Mouse (Mus musculus) limb, embryonic 12.5 days (tissue): ENCODE measurements around the gene Pde4d. TPM values are rescaled to one million over a fixed set of nuclear protein-coding genes. Genes with fewer than 3 reads are reported as not detected.

Experiments used
- ATAC-seq: fragments of 200-750 bp; cut with Nextera tagmentation; 2 replicates; pipeline ENCODE4 v1.8.0; 2017; ENCODE audit warnings: low read depth, moderate TSS enrichment; ENCODE audit not compliant: insufficient number of reproducible peaks, insufficient read depth, low FRiP score, low TSS enrichment
- H3K27ac ChIP-seq: fragments of 300-500 bp; sonication (generic); 2 replicates; pipeline ENCODE4 v1.5.1; 2016; ENCODE audit warnings: mild to moderate bottlenecking, moderate library complexity
- H3K27me3 ChIP-seq: fragments of 300-500 bp; sonication (generic); 2 replicates; pipeline ENCODE4 v1.6.1; 2016; ENCODE audit warnings: mild to moderate bottlenecking, moderate library complexity
- H3K36me3 ChIP-seq: fragments of 300-500 bp; sonication (generic); 2 replicates; pipeline ENCODE4 v1.6.1; 2016; ENCODE audit warnings: mild to moderate bottlenecking, moderate library complexity
- H3K4me1 ChIP-seq: fragments of 300-500 bp; sonication (generic); replicated peaks from 2 replicates; pipeline ENCODE4 v1.6.1; 2016
- H3K4me2 ChIP-seq: fragments of 300-500 bp; sonication (generic); 2 replicates; pipeline ENCODE4 v1.6.1; 2016; ENCODE audit warnings: mild to moderate bottlenecking, moderate library complexity
- H3K4me3 ChIP-seq: fragments of 300-500 bp; sonication (generic); replicated peaks from 2 replicates; pipeline ENCODE4 v1.5.1; 2016; ENCODE audit warnings: mild to moderate bottlenecking
- H3K9ac ChIP-seq: fragments of 300-500 bp; sonication (generic); replicated peaks from 2 replicates; pipeline ENCODE4 v1.6.1; 2016; ENCODE audit warnings: mild to moderate bottlenecking, moderate library complexity
- H3K9me3 ChIP-seq: fragments of 300-500 bp; sonication (generic); 2 replicates; pipeline ENCODE4 v1.6.1; 2016; ENCODE audit warnings: mild to moderate bottlenecking, moderate library complexity
- WGBS: fragments of 180-500 bp; shearing (Covaris S2); methylation state at CpG from one replicate; pipeline ENCODE4 v1.1.7; 2016; 5-methylcytosine and 5-hydroxymethylcytosine counted together
- polyA plus RNA-seq: library from polyadenylated mRNA; unstranded; fragments of >200 nt; fragmentation: Nextera tagmentation; extraction: Ambion mirVana; gene quantifications from 2 replicates; pipeline ENCODE4 v1.2.1, GENCODE M21; 2016

Pde4d gene
- polyA plus RNA-seq, 1 experiment from 2014 or later, result 23.7 TPM

DNA sequence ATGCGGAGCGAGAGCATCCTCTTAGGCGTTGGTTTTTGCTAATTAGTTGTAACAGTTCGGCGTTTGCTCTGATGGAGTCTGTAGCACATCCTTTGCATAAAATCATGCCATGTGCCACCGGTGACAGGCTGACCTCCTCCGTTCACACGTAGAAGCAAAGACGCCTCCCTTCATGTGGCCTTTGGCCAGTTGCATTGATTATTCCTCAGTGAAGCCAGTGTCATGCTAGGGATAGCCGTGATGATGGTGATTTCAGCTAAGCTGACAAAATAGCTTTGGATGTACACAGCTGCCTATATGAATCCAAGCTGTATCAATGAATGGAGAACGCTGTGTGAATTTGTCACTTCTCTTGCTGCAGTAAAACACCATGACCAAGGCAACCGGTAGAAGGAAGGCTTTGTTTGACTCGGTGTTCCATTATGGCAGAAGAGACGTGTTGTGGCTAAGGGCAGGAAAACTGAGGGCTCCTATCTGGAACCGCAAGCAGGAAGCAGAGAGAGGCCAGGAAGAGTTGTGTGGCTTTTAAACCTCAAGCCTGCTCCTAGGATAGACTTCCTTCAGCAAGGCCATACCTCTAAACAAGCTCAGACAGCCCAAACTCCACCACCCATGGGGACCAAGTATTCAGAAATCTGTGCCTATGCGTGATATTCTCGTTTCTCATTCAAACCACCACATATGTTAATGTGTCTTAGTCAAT, 1471.7 kb downstream of the Pde4d start:
- H3K4me3 ChIP-seq, result no peak overlapping the region
- no peaks in the 10 kb centered on the region for H3K9me3 ChIP-seq
- H3K27ac ChIP-seq, result no peak overlapping the region
- WGBS, result 89% methylated on average over 17 of the region's 17 CpGs
- no peak overlapping the region for H3K9ac ChIP-seq
- no peaks in the 10 kb centered on the region for H3K36me3 ChIP-seq
- no peaks in the 10 kb centered on the region for H3K27me3 ChIP-seq
- peaks cover 4% of the 10 kb centered on the region; the same call in 1 of the 2 replicates for H3K4me1 ChIP-seq
- no peak for ATAC-seq
- H3K4me2 ChIP-seq, result no peak overlapping the region

DNA sequence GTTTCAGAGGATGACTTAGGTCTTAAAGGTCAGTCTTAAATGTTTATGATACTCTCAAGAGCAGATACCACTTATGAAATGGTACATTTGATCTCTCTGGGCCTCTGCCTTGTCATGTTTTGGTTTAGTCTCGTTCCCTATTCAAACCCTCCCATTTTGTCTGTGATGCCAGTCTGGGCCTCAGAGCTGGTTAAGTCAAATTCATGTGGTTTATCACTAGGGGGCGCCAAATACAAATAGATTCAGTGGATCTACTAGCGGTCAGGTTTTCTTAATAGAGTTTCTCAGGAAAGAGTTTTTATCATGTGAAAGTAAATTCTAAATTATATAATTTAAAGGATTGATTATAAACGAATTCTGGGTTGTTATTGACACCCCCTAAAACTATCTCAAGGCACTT, 1472.5 kb downstream of the Pde4d start:
- ATAC-seq, result no peak

DNA sequence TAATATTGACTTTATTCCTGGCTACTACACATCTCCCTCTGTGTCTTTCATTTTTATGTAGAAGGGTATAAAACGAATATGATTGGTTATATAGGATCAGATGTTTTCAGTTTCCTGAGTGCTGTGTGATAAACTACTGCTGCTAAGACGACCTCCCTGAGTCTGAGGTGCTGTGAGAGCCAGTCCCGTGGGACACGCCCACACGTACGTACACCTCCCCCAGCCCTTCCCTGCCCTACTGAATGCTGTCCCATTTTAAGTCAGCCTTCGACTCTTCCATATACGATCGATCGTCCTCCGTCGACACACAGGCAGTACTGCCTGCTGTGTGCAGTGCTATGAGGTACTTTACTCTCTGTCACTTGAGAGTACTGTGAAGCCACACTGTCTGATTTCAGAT, 1473.0 kb downstream of the Pde4d start:
- Histone ChIP-seq H3K9ac (no peak overlapping the region), H3K9me3 (no peaks in the 10 kb centered on the region), H3K36me3 (no peaks in the 10 kb centered on the region), H3K4me3 (no peak overlapping the region), H3K27me3 (no peaks in the 10 kb centered on the region), H3K4me1 (peaks cover 4% of the 10 kb centered on the region; the same call in 1 of the 2 replicates), H3K4me2 (no peak overlapping the region), H3K27ac (no peak overlapping the region)
- ATAC-seq, result no peak
- WGBS, result 68% methylated on average over 12 of the region's 12 CpGs

More for the DNA sequence above, 1472.5 kb downstream of the Pde4d start:
- under 1% methylated on average over 4 of the region's 4 CpGs for WGBS
- no peak overlapping the region for H3K4me3 ChIP-seq
- H3K36me3 ChIP-seq, result no peaks in the 10 kb centered on the region
- H3K9me3 ChIP-seq, result no peaks in the 10 kb centered on the region
- no peak overlapping the region for H3K27ac ChIP-seq
- H3K9ac ChIP-seq, result no peak overlapping the region
- no peaks in the 10 kb centered on the region for H3K27me3 ChIP-seq
- H3K4me1 ChIP-seq, result peaks cover 4% of the 10 kb centered on the region; the same call in 1 of the 2 replicates
- H3K4me2 ChIP-seq, result no peak overlapping the region

DNA sequence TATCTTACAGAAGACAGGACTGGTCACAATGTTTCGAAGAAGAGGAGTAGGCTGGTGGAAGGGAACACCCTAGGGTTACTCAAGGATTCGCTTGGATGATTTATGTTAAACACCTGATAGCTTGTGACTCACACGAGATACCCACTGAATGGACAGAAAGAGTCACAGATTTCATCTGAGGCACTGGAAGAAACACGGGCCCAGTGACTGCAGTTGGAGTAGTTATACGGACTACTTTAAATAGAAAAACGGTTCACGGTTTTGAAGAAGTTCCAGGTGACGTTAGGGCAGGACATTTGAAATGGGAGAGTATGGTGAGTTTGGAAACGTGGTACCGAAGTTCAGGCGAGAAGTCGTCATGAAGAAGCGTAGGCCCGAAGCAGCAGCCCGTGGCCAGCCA, 1475.0 kb downstream of the Pde4d start:
- no peak overlapping the region for H3K9ac ChIP-seq
- H3K9me3 ChIP-seq, result no peaks in the 10 kb centered on the region
- ATAC-seq, result no peak
- peaks cover 4% of the 10 kb centered on the region; the same call in 1 of the 2 replicates for H3K4me1 ChIP-seq
- WGBS, result 93% methylated on average over 15 of the region's 15 CpGs
- H3K27ac ChIP-seq, result no peak overlapping the region
- H3K4me2 ChIP-seq, result no peak overlapping the region
- no peaks in the 10 kb centered on the region for H3K36me3 ChIP-seq
- no peaks in the 10 kb centered on the region for H3K27me3 ChIP-seq
- no peak overlapping the region for H3K4me3 ChIP-seq

DNA sequence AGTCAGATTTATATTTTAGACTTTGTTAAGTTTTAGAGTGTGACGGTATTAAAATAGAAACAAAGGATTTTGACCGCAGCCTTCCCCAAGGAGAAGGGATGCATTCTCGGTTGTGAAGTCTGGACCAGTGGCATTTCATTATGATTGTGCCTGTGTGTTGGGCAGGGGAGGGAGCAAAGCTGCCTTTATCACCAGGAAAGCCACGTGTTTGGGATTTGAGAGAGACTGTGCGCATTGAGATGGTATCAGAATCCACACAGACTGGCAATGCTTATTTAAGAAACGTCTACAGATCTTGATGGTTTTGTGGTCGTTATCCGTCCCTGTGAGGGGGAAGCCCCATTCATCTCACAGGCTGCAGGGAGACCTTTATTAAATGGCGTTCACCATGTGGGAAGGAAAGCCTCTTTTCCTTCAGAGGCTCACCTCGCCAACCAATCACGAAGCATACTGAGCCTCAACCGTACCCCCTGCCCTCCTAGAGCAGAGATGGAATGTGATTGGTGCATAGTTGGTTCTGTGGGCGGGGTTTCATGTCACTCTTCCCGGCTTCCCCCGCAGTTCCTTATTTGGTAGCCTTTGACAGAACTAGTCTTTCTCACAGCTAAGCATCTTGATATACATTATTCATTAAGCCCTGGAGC, 1476.7 kb downstream of the Pde4d start:
- no peaks in the 10 kb centered on the region for H3K9me3 ChIP-seq
- peaks cover 4% of the 10 kb centered on the region; the same call in 1 of the 2 replicates for H3K4me1 ChIP-seq
- H3K4me2 ChIP-seq, result peak overlapping the region; percentile 21
- peak; percentile 47; the same call in 1 of the 2 replicates for ATAC-seq
- H3K4me3 ChIP-seq, result no peak overlapping the region
- 38% methylated on average over 15 of the region's 15 CpGs for WGBS
- no peak overlapping the region for H3K27ac ChIP-seq
- H3K27me3 ChIP-seq, result no peaks in the 10 kb centered on the region
- H3K36me3 ChIP-seq, result no peaks in the 10 kb centered on the region
- no peak overlapping the region for H3K9ac ChIP-seq

DNA sequence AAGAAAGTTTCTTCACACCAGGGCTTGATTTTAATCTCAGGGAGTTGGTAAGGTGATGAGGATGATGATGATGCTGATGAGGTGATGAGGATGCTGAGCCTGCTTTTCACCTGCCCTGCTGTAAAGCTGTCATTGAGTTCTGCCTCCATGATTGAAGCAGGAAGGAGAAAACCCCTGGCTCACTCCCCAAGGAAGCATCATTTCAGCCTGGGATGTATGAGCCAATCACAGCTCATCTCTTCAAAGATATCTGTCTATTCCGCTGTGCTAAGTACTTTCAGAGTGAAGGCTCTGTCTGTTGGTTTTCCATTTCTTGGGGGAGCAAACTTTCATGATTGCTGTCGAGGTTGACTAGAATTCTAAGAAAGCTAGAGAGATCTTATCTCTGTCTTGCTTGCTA, 1478.0 kb downstream of the Pde4d start:
- Histone ChIP-seq H3K4me2 (no peak overlapping the region), H3K9ac (no peak overlapping the region), H3K4me1 (peaks cover 3% of the 10 kb centered on the region; the same call in 1 of the 2 replicates), H3K27ac (no peak overlapping the region), H3K4me3 (no peak overlapping the region), H3K36me3 (no peaks in the 10 kb centered on the region), H3K9me3 (no peaks in the 10 kb centered on the region), H3K27me3 (no peaks in the 10 kb centered on the region)
- ATAC-seq, result no peak
- 83% methylated on average over 2 of the region's 2 CpGs for WGBS

DNA sequence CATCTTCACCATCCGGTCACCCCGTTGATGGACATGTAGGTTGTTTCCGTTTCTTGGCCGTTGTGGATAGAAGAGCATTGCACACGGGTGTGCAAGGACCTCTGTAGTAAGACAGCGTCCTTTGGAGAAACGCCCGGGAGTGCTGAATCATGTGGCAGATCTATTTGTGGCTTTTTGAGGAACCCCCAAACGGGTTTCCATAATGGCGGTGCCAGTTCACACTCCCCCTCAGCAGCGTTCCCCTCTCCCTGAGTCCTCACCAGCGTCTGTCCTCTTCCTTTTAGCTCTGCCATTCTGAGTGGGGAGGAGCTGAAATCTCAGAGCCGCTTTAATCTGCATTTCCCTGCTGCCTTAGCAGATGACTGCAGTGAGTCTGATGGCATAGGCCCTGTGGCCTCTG, 1482.9 kb downstream of the Pde4d start:
- ATAC-seq, result no peak
- no peaks in the 10 kb centered on the region for H3K4me1 ChIP-seq
- H3K27ac ChIP-seq, result no peak overlapping the region
- 94% methylated on average over 13 of the region's 13 CpGs for WGBS
- H3K9me3 ChIP-seq, result no peaks in the 10 kb centered on the region
- H3K4me3 ChIP-seq, result no peak overlapping the region
- H3K36me3 ChIP-seq, result peaks cover 12% of the 10 kb centered on the region; the same call in 1 of the 2 replicates
- H3K27me3 ChIP-seq, result no peaks in the 10 kb centered on the region
- no peak overlapping the region for H3K4me2 ChIP-seq
- no peak overlapping the region for H3K9ac ChIP-seq

DNA sequence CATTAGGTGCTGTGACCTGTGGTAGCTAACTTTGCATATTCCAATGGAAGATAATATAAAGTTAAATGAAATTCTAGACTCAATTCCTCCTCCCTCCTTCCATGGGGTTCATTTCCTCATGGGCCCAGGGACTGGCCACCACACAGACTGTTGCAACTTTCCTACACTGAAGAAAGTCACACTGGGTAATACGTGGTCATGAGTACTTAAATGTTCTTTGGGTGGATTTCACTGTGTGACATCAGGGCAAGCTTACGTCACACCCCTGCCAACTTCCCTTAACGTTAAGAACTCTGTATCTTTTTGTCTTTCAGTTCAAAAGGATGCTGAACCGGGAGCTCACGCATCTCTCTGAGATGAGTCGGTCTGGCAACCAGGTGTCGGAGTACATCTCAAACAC, 1483.8 kb downstream of the Pde4d start:
- Histone ChIP-seq H3K27me3 (no peaks in the 10 kb centered on the region), H3K4me3 (no peak overlapping the region), H3K36me3 (peaks cover 17% of the 10 kb centered on the region; the same call in 1 of the 2 replicates), H3K9me3 (no peaks in the 10 kb centered on the region), H3K27ac (no peak overlapping the region), H3K4me2 (no peak overlapping the region), H3K9ac (no peak overlapping the region), H3K4me1 (no peaks in the 10 kb centered on the region)
- ATAC-seq, result no peak
- WGBS, result 91% methylated on average over 7 of the region's 7 CpGs

DNA sequence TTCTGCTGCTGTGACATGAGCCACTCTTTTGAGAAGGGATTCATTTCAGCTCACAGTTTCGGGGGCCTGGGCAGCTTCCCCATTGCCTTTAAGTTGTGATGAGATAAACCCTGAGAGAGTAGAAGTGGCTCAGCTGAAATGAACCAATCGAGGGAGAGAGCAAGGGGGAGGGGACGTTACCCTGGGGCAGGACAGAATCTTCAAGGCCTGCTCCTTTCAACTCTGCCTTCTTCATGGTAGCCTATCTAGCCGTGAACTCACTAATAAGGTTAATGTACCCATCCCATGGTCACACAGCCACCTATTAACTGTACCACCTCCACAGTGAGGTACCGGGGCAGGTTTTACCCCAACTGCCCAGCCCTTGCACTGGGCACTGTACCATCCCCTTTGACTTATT, 1487.1 kb downstream of the Pde4d start:
- 94% methylated on average over 5 of the region's 5 CpGs for WGBS
- Histone ChIP-seq H3K36me3 (peaks cover 33% of the 10 kb centered on the region), H3K4me1 (no peaks in the 10 kb centered on the region), H3K9me3 (no peaks in the 10 kb centered on the region), H3K4me2 (no peak overlapping the region), H3K27me3 (no peaks in the 10 kb centered on the region), H3K4me3 (no peak overlapping the region), H3K9ac (no peak overlapping the region), H3K27ac (no peak overlapping the region)
- no peak for ATAC-seq

DNA sequence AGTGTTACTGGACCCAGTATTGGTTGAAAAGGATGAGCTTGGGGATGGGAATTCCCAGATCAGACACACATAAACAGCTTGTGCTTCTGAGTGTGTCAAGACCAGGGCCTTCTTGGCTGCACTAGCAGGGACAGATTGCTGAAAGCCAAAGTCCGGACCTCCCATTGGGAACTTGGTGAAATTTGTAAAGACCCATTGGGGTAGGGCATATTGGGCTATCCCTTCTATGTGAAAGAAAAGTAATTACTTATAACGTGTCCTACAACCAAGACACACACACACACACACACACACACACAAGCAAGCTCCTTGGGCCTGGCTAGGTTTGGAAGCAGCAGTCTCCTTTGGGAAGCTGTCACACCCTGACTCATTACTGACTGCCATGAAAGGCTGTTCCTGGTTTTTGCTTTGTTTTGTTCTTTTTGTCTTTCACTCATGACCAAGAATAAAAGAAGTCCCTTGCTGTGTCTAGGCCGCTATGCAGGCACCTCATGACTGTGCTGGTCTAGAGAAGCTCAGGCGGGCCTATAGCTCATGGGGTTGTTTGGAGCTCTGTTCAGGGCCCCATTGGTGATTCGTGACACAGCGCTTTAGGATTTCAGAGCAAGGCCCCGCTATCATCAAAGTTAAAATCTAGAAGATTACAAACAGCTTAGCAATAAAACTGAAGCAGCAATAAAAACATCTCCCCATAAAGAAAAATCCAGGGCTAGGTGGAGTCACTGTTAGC, 1495.2 kb downstream of the Pde4d start:
- 90% methylated on average over 7 of the region's 7 CpGs for WGBS
- H3K4me1 ChIP-seq, result no peaks in the 10 kb centered on the region
- H3K27me3 ChIP-seq, result no peaks in the 10 kb centered on the region
- H3K4me2 ChIP-seq, result no peak overlapping the region
- H3K36me3 ChIP-seq, result peaks cover 49% of the 10 kb centered on the region
- no peaks in the 10 kb centered on the region for H3K9me3 ChIP-seq
- H3K27ac ChIP-seq, result no peak overlapping the region
- H3K4me3 ChIP-seq, result no peak overlapping the region
- no peak overlapping the region for H3K9ac ChIP-seq
- ATAC-seq, result no peak

DNA sequence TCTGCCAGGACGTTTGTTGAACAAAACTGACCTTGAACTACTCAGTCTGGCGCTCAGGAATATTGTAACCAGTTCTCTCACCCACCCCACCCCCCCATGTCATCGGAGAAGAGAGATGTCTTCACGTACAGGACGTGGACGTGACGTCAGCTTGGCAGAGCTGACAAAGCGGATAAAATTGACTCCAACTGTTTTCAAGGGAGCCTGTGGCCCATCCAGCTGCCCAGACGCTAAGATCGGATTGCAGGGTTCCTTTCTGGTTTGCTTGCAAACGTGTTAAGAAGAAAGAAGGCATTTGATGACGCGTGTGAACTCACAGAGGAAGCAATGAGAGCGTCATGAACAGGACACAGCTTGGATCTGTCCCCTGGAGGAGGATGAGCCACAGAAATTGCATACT, 1501.7 kb downstream of the Pde4d start:
- H3K9me3 ChIP-seq, result no peaks in the 10 kb centered on the region
- no peak overlapping the region for H3K27ac ChIP-seq
- no peak overlapping the region for H3K9ac ChIP-seq
- no peaks in the 10 kb centered on the region for H3K27me3 ChIP-seq
- no peaks in the 10 kb centered on the region for H3K4me1 ChIP-seq
- H3K4me2 ChIP-seq, result no peak overlapping the region
- no peak for ATAC-seq
- WGBS, result 66% methylated on average over 14 of the region's 14 CpGs
- peaks cover 56% of the 10 kb centered on the region for H3K36me3 ChIP-seq
- no peak overlapping the region for H3K4me3 ChIP-seq
